Mouse (Mus musculus) MEL (cell line): ENCODE results near the gene Bmp7. TPM values are rescaled to one million over a fixed set of nuclear protein-coding genes. Genes with fewer than 3 reads are reported as not detected.

Source experiments
- DNase-seq: peaks from one replicate; pipeline ENCODE4 v3.0.0; 2011; ENCODE audit warnings: low read depth, low spot score
- H3K27ac ChIP-seq: 2 replicates; pipeline ENCODE4 v1.5.1; 2012; ENCODE audit warnings: low read depth, mild to moderate bottlenecking, control low read depth, low read length, moderate library complexity; ENCODE audit not compliant: control insufficient read depth
- H3K27me3 ChIP-seq, 2 experiments: fragments of 150-350 bp in 1 of 2; sonication (generic) in 1 of 2; 2 replicates each; pipeline ENCODE4 v1.6.1; 2012; ENCODE audit warnings: low read length in 2 of 2, mild to moderate bottlenecking in 2 of 2, improper control_type of control experiment in 1 of 2, moderate library complexity in 1 of 2; ENCODE audit not compliant: insufficient read depth in 2 of 2, control insufficient read depth in 1 of 2
- H3K36me3 ChIP-seq, 2 experiments: 2 replicates each; pipeline ENCODE4 v1.6.1; 2012 to 2014; ENCODE audit warnings: low read length in 2 of 2, improper control_type of control experiment in 1 of 2, inconsistent platforms in 1 of 2, mild to moderate bottlenecking in 1 of 2; ENCODE audit not compliant: insufficient read depth in 2 of 2, control insufficient read depth in 1 of 2
- H3K4me1 ChIP-seq, 2 experiments: fragments of 150-350 bp in 1 of 2; sonication (generic) in 1 of 2; 2 replicates each; pipeline ENCODE4 v1.6.1; 2012; ENCODE audit warnings: low read length in 2 of 2, improper control_type of control experiment in 1 of 2, mild to moderate bottlenecking in 1 of 2; ENCODE audit not compliant: insufficient read depth in 2 of 2, control insufficient read depth in 1 of 2
- H3K4me3 ChIP-seq, 2 experiments: fragments of 150-350 bp in 1 of 2; sonication (generic) in 1 of 2; 2 replicates each; pipeline ENCODE4 v1.5.1; 2012; ENCODE audit warnings: low read depth in 2 of 2, low read length in 2 of 2, mild to moderate bottlenecking in 2 of 2, moderate library complexity in 2 of 2, control low read depth in 1 of 2, improper control_type of control experiment in 1 of 2; ENCODE audit not compliant: control insufficient read depth in 1 of 2, insufficient read depth in 1 of 2
- H3K79me2 ChIP-seq: 2 replicates; pipeline ENCODE4 v1.6.1; 2012; ENCODE audit warnings: mild to moderate bottlenecking, low read length, moderate library complexity; ENCODE audit not compliant: control insufficient read depth, poor library complexity, insufficient read depth
- H3K9ac ChIP-seq: 2 replicates; pipeline ENCODE4 v1.6.1; 2012; ENCODE audit warnings: low read depth, mild to moderate bottlenecking, control low read depth, low read length, moderate library complexity; ENCODE audit not compliant: control insufficient read depth, poor library complexity, severe bottlenecking
- H3K9me3 ChIP-seq: fragments of 150-350 bp; sonication (generic); replicated peaks from 2 replicates; pipeline ENCODE4 v1.6.1; 2012; ENCODE audit warnings: mild to moderate bottlenecking, low read length, improper control_type of control experiment, moderate library complexity; ENCODE audit not compliant: insufficient read depth
- CHD1 ChIP-seq: IDR thresholded peaks from 2 replicates; pipeline ENCODE4 v1.6.1; 2012; ENCODE audit warnings: low read depth, mild to moderate bottlenecking, inconsistent platforms, low read length, improper control_type of control experiment
- EP300 ChIP-seq, 2 experiments: IDR thresholded peaks; 2 replicates each; pipeline ENCODE4 v1.6.1; 2011; ENCODE audit warnings: improper control_type of control experiment in 2 of 2, low read length in 2 of 2, low read depth in 1 of 2, mild to moderate bottlenecking in 1 of 2
- ETS1 ChIP-seq: IDR thresholded peaks from 2 replicates; pipeline ENCODE4 v1.6.1; 2012; ENCODE audit warnings: low read depth, mild to moderate bottlenecking, inconsistent platforms, low read length, improper control_type of control experiment, moderate library complexity
- GATA1 ChIP-seq: IDR thresholded peaks from 2 replicates; pipeline ENCODE4 v1.6.1; 2011; ENCODE audit warnings: low read depth, low read length, improper control_type of control experiment
- MAFK ChIP-seq: IDR thresholded peaks from 2 replicates; pipeline ENCODE4 v1.6.1; 2011; ENCODE audit warnings: low read depth, mild to moderate bottlenecking, low read length, improper control_type of control experiment, borderline replicate concordance
- MAX ChIP-seq: IDR thresholded peaks from 2 replicates; pipeline ENCODE4 v1.6.1; 2011; ENCODE audit warnings: low read length, improper control_type of control experiment
- MAZ ChIP-seq: IDR thresholded peaks from 2 replicates; pipeline ENCODE4 v1.6.1; 2012; ENCODE audit warnings: low read depth, mild to moderate bottlenecking, inconsistent platforms, low read length, improper control_type of control experiment
- MEF2A ChIP-seq: IDR thresholded peaks from 2 replicates; pipeline ENCODE4 v1.6.1; 2014; ENCODE audit warnings: low read depth, mild to moderate bottlenecking, inconsistent platforms, low read length, improper control_type of control experiment; ENCODE audit not compliant: poor library complexity, insufficient replicate concordance, severe bottlenecking; ENCODE audit errors: extremely low read depth
- MXI1 ChIP-seq: IDR thresholded peaks from 2 replicates; pipeline ENCODE4 v1.6.1; 2011; ENCODE audit warnings: mild to moderate bottlenecking, low read depth, low read length, improper control_type of control experiment
- MYC ChIP-seq: IDR thresholded peaks from 2 replicates; pipeline ENCODE4 v1.6.1; 2011; ENCODE audit warnings: low read depth, mild to moderate bottlenecking, low read length, improper control_type of control experiment, moderate library complexity
- NELFE ChIP-seq: IDR thresholded peaks from 2 replicates; pipeline ENCODE4 v1.6.1; 2011; ENCODE audit warnings: low read depth, low read length, improper control_type of control experiment
- POLR2AphosphoS2 ChIP-seq: IDR thresholded peaks from 2 replicates; pipeline ENCODE4 v1.6.1; 2011; ENCODE audit warnings: low read length, improper control_type of control experiment
- POLR2AphosphoS5 ChIP-seq: IDR thresholded peaks from 2 replicates; pipeline ENCODE4 v1.6.1; 2012; ENCODE audit warnings: low read depth, borderline replicate concordance, mild to moderate bottlenecking, inconsistent platforms, low read length, moderate library complexity, mixed read lengths
- RAD21 ChIP-seq: IDR thresholded peaks from 2 replicates; pipeline ENCODE4 v1.6.1; 2011; ENCODE audit warnings: mild to moderate bottlenecking, low read depth, low read length, improper control_type of control experiment
- SIN3A ChIP-seq: IDR thresholded peaks from 2 replicates; pipeline ENCODE4 v1.6.1; 2012; ENCODE audit warnings: low read length, improper control_type of control experiment, inconsistent platforms
- SMC3 ChIP-seq: IDR thresholded peaks from 2 replicates; pipeline ENCODE4 v1.6.1; 2011; ENCODE audit warnings: low read depth, low read length, improper control_type of control experiment
- TAL1 ChIP-seq: IDR thresholded peaks from 2 replicates; pipeline ENCODE4 v1.6.1; 2012; ENCODE audit warnings: mild to moderate bottlenecking, inconsistent platforms, low read length, moderate library complexity, mixed read lengths
- TBP ChIP-seq: IDR thresholded peaks from 2 replicates; pipeline ENCODE4 v1.8.0; 2011; ENCODE audit warnings: low read depth, low read length, improper control_type of control experiment
- USF1 ChIP-seq: IDR thresholded peaks from 2 replicates; pipeline ENCODE4 v1.6.1; 2014; ENCODE audit warnings: low read depth, mild to moderate bottlenecking, inconsistent platforms, low read length, improper control_type of control experiment, moderate library complexity
- ZNF384 ChIP-seq: IDR thresholded peaks from 2 replicates; pipeline ENCODE4 v1.6.1; 2012; ENCODE audit warnings: low read depth, mild to moderate bottlenecking, inconsistent platforms, low read length, improper control_type of control experiment
- polyA plus RNA-seq, 2 experiments: library from polyadenylated mRNA; stranded (reverse) in 1 of 2; unstranded in 1 of 2; fragments of >175 nt in 1 of 2; fragments of >200 nt in 1 of 2; gene quantifications; 2 replicates each; pipeline versions ENCODE4 v1.2.1 to v1.2.4; 2012; ENCODE audit warnings: low replicate concordance in 2 of 2, low read depth in 1 of 2; ENCODE audit not compliant: insufficient read length in 2 of 2, insufficient read depth in 1 of 2, missing spikeins in 1 of 2
- total RNA-seq: library from RNA; depleted of rRNA; stranded (reverse); fragments of 300-350 nt; gene quantifications from 2 replicates; pipeline ENCODE4 v1.2.3, GENCODE M21; 2012

Bmp7 gene
- total and polyA plus RNA-seq, 3 experiments = not detected

DNA sequence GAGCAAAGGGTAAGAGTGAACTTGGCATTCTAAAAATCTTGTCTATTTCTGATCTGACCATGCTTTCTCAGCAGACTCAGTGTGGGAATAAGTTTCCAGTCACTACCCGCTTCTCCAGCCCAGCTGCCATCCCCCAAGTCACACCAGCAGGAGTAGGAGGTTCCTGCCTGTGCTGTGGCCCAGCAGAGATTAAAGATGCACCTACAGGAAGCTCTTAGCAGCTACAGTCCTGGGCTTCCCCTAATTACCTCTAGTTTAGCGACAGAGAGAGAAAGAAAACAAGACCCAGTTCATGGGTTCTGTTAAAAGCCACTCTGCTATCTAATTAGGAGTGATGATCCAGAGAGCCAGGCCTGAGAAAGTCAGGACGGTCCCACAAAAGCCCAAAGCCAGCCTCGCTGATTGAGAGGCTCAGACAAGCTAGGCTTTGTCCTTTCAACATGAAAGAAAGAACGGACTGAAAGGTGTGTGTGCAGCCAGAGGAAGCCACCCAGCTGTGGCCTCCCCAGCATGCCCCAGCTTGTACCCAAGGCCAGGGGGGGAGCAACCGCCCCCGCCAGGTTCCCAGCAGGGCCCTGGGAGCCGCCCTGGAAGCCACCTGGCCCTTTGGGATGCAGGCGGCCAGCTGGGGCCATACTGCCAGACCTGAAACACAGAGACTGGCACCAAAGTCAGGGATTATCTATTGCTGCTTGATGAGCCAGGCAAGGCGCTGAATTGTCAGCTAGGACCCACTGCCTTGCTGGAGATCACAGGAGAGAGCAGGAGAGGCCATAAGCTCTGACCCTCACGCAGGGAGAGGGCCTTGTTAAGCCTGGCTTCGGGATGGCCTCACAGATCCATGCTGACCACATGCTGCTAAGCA is 2.6 kb downstream of the Bmp7 start (continued):
- TF ChIP-seq SIN3A (no peak), MXI1 (no peak), POLR2AphosphoS2 (no peak)

DNA sequence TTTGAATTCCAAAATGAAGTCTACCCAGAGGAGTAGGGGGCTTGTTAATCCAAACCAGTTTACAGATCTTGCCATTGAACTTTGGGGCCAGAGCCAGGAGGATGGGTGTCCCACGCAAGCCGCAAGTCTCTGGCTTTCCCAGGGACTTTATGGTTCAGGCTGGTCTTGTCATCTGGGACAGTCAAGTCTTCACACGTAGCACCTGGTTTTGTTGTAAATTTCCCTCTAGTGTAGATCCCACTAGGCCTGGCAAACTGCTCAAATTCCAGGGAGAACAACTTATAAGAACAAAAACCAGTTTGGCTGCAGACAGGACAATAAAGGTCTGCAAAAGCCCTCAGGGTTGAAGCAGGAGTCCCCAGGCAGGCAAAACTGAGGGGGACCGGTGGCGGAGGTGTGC is 3.3 kb downstream of the Bmp7 start:
- H3K4me3 ChIP-seq = no peak overlapping the region

DNA sequence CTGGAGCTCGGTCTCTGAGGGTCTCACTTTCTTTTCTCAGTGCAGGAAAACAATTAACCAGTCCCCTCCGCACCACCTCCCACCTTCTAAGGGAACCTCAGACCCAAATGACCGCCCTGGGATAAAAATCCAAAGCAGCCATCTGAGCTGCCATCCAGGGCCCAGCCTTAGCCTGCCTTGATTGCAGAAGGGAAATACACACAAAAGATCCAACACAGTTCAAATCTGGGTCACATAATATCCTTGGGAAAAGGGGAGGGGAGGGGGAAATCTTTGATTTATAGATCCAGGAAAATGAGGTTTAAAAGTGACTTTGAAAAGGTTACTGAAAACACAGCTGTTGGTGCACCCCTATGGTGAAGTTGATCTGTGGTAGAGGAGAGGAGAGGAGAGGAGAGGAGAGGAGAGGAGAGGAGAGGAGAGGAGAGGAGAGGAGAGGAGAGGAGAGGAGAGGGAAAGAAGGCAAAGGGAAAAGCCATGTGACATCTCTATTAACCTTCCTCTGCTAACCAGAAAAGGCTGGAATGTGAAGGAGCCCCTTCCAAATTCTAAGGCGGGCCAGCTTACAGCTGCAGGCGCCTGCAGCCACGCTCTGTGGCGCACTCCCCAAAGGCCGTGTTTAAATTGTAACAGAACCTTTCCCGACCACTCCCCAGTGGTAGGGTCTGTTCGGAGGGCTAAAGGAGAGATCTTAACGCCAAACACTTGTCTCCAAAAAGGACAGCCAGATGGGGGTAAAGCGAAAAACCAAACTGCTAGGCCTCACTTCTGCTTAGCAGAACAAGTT is 4.2 kb downstream of the Bmp7 start:
- H3K9me3 ChIP-seq = no peaks in the 10 kb centered on the region
- no peaks in the 10 kb centered on the region for H3K36me3 ChIP-seq
- no peak overlapping the region for H3K27ac ChIP-seq
- TF ChIP-seq CHD1 = no peak
- no peak for TF ChIP-seq NELFE
- no peak for TF ChIP-seq MAZ
- no peak for TF ChIP-seq MEF2A
- TF ChIP-seq RAD21 = no peak
- no peak for TF ChIP-seq MYC
- TF ChIP-seq POLR2AphosphoS2 = no peak
- no peak for TF ChIP-seq SIN3A
- no peak for TF ChIP-seq MAFK
- no peak for TF ChIP-seq POLR2AphosphoS5
- no peak for TF ChIP-seq ETS1
- no peak for TF ChIP-seq ZNF384
- no peak for TF ChIP-seq TAL1
- no peaks in the 10 kb centered on the region for H3K79me2 ChIP-seq
- no peaks in the 10 kb centered on the region for H3K4me1 ChIP-seq
- no peak for DNase-seq
- no peak overlapping the region for H3K4me3 ChIP-seq
- no peaks in the 10 kb centered on the region for H3K27me3 ChIP-seq
- no peak overlapping the region for H3K9ac ChIP-seq

More for the DNA sequence above, 3.3 kb downstream of the Bmp7 start:
- Histone ChIP-seq H3K4me1 (no peaks in the 10 kb centered on the region), H3K9ac (no peak overlapping the region), H3K79me2 (no peaks in the 10 kb centered on the region), H3K27ac (no peak overlapping the region), H3K27me3 (no peaks in the 10 kb centered on the region), H3K9me3 (no peaks in the 10 kb centered on the region), H3K36me3 (no peaks in the 10 kb centered on the region)
- no peak for DNase-seq
- TF ChIP-seq USF1 (no peak), GATA1 (no peak), NELFE (no peak), TBP (no peak), EP300 (IDR thresholded peaks at IDR 0.05; ENCODE audit: low read depth in 1 of 2, low read length in 2 of 2) (no peak), SMC3 (no peak), RAD21 (no peak), MAX (no peak), MEF2A (no peak), ETS1 (no peak)
